Mouse (Mus musculus) retina, postnatal 1 day (tissue): ENCODE data around the gene Pcnx3.
"Not testable (repeated sequence)": the region's sequence is repeated elsewhere in the genome, so short reads cannot be mapped to it uniquely, and the experiment has no call there.

Experiments
- DNase-seq: peaks from one replicate; pipeline ENCODE4 v3.0.0-alpha.2; 2012

Pcnx3 gene

GRCm38 (mm10) chr19:5711907-5712460 lies 23.3 kb upstream of the Pcnx3 start:
- no peak for DNase-seq

- peak; percentile 78 for DNase-seq
Observed at GRCm38 (mm10) chr19:5711218-5711617, 22.5 kb upstream of the Pcnx3 start.

- no peak for DNase-seq
Observed at GRCm38 (mm10) chr19:5710581-5710980, 21.9 kb upstream of the Pcnx3 start.

- DNase-seq = no peak
Observed at GRCm38 (mm10) chr19:5710068-5710467, 21.4 kb upstream of the Pcnx3 start.

GRCm38 (mm10) chr19:5704801-5705571 lies 16.3 kb upstream of the Pcnx3 start:
- DNase-seq = peak; percentile 29

- no peak for DNase-seq
Observed at GRCm38 (mm10) chr19:5704163-5704800, 15.6 kb upstream of the Pcnx3 start, which contains the start of gene Kcnk7. TSS of gene Kcnk7 (plus strand) at chr19:5704367.

GRCm38 (mm10) chr19:5695849-5696462 lies 7.2 kb upstream of the Pcnx3 start:
- DNase-seq = peak; percentile 68

GRCm38 (mm10) chr19:5693801-5694200 lies 5.1 kb upstream of the Pcnx3 start:
- DNase-seq = no peak

- no peak for DNase-seq
Observed at GRCm38 (mm10) chr19:5692913-5693396, 4.2 kb upstream of the Pcnx3 start.

GRCm38 (mm10) chr19:5692086-5692912 lies 3.6 kb upstream of the Pcnx3 start:
- DNase-seq = peak; percentile 62

- DNase-seq = no peak
Observed at GRCm38 (mm10) chr19:5691601-5692000, 2.9 kb upstream of the Pcnx3 start.

- no peak for DNase-seq
Observed at GRCm38 (mm10) chr19:5690343-5690735, 1.6 kb upstream of the Pcnx3 start.

GRCm38 (mm10) chr19:5689565-5690342 lies 1.0 kb upstream of the Pcnx3 start:
- DNase-seq = peak; percentile 78

GRCm38 (mm10) chr19:5689088-5689428 lies 350 bp upstream of the Pcnx3 start:
- DNase-seq = no peak

- no peak for DNase-seq
Observed at GRCm38 (mm10) chr19:5687738-5688137, 970 bp downstream of the Pcnx3 start.

GRCm38 (mm10) chr19:5686954-5687353 lies 1.8 kb downstream of the Pcnx3 start:
- DNase-seq = not testable (repeated sequence)

- no peak for DNase-seq
Observed at GRCm38 (mm10) chr19:5686437-5686836, 2.3 kb downstream of the Pcnx3 start.

- no peak for DNase-seq
Observed at GRCm38 (mm10) chr19:5685861-5686260, 2.8 kb downstream of the Pcnx3 start.

GRCm38 (mm10) chr19:5685431-5685830 lies 3.3 kb downstream of the Pcnx3 start:
- DNase-seq = no peak

GRCm38 (mm10) chr19:5684985-5685384 lies 3.7 kb downstream of the Pcnx3 start:
- DNase-seq = no peak

- DNase-seq = no peak
Observed at GRCm38 (mm10) chr19:5684236-5684635, 4.5 kb downstream of the Pcnx3 start.

GRCm38 (mm10) chr19:5680432-5680831 lies 8.3 kb downstream of the Pcnx3 start:
- DNase-seq = no peak
